Mouse (Mus musculus) erythroblast, embryonic 14.5 days (primary cell): ENCODE data around the gene Nt5c1a.

Source experiments
- GATA1 ChIP-seq: IDR thresholded peaks from 2 replicates; pipeline ENCODE4 v1.6.1; 2012; ENCODE audit warnings: low read length, inconsistent platforms, mixed read lengths
- TAL1 ChIP-seq: IDR thresholded peaks from 3 replicates; pipeline ENCODE4 v1.6.1; 2012; ENCODE audit warnings: low read length, inconsistent platforms, mixed read lengths

DNA sequence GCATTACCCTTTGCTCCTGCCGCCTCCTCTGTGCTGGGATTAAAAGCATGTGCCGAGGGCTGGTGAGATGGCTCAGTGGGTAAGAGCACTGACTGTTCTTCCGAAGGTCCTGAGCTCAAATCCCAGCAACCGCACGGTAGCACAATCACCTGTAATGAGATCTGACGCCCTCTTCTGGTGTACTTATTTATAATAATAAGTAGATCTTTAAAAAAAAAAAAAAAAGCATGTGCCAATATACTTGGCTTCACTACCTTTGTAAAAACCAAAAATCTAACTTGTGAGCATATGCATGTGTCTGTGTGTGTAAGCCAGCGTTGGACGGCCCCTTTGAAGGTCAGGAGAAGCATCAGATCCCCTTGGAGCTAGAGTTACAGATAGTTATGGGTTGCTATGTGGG is 9.7 kb downstream of the Nt5c1a start:
- TF ChIP-seq TAL1, result no peak
- no peak for TF ChIP-seq GATA1
